8 mouse cellular contexts compared by ENCODE assay signal in the genomic region with DNA sequence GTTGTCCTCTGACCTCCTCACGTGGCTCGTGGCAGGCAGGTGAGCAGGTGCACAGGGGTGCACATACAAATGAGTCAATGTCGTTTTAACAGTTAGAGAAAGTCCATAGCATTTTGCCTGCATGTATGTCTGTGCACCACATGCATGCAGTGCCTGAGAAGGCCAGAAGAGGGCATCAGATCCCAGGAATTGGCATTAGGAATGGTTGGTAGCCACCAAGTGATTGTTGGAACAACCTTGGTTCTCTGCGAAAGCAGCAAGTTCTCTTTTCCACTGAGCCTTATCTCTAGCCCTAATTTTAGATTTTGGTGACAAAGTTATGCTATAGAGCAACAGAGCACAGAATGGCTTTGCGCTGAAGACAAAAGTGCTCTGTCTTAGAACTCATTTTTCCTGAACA. TPM values are rescaled to one million over a fixed set of nuclear protein-coding genes. Genes with fewer than 3 reads are reported as not detected.
DNase-seq lines count a peak whose midpoint lies in the region; ATAC-seq lines count a peak whose summit lies in the region.

No protein-coding gene starts in this region.

- no peaks in the 10 kb centered on the region for H3K9me3 ChIP-seq in intestine, embryonic 14.5 days (ENCODE audit: control insufficient read depth, low read length)
- no peaks in the 10 kb centered on the region for H3K9me3 ChIP-seq in intestine, embryonic 15.5 days

- peak; percentile 85 for DNase-seq in intestine, embryonic 14.5 days (ENCODE audit: low spot score)
- peak; percentile 77 for DNase-seq in NIH3T3 (ENCODE audit: low read depth)
- DNase-seq in embryo, embryonic 11 days, result peak; percentile 66
- DNase-seq in heart, postnatal 14 days, result peak; percentile 76 to 87
- DNase-seq in left cerebral cortex, postnatal 4 days, result peak; percentile 77
- DNase-seq in retina, postnatal 1 day, result peak; percentile 63
- peak; percentile 57 for DNase-seq in urinary bladder, postnatal 25 days (ENCODE audit: low spot score)

- H3K4me3 ChIP-seq in intestine, embryonic 14.5 days (ENCODE audit: low read depth, low read length), result no peak overlapping the region
- H3K4me3 ChIP-seq in intestine, embryonic 15.5 days (replicated peaks), result no peak overlapping the region

- 71% methylated on average over 5 of the region's 5 CpGs for WGBS in intestine, embryonic 14.5 days
- WGBS in intestine, embryonic 15.5 days, result 76% methylated on average over 5 of the region's 5 CpGs

- H3K36me3 ChIP-seq in intestine, embryonic 14.5 days (ENCODE audit: control insufficient read depth, insufficient read depth, low read length), result peaks cover 57% of the 10 kb centered on the region
- H3K36me3 ChIP-seq in intestine, embryonic 15.5 days, result peaks cover 14% of the 10 kb centered on the region; the same call in 1 of the 2 replicates

- no peak overlapping the region for H3K4me2 ChIP-seq in intestine, embryonic 14.5 days (ENCODE audit: low read length)
- no peak overlapping the region for H3K4me2 ChIP-seq in intestine, embryonic 15.5 days (replicated peaks)

- H3K27ac ChIP-seq in intestine, embryonic 14.5 days (ENCODE audit: low read depth), result no peak overlapping the region
- H3K27ac ChIP-seq in intestine, embryonic 15.5 days, result no peak overlapping the region

- no peak overlapping the region for H3K9ac ChIP-seq in intestine, embryonic 14.5 days (ENCODE audit: low read length)
- no peak overlapping the region for H3K9ac ChIP-seq in intestine, embryonic 15.5 days

- no peak for ATAC-seq in intestine, embryonic 14.5 days (replicated peaks; ENCODE audit: low FRiP score, low TSS enrichment, low read depth)
- no peak for ATAC-seq in intestine, embryonic 15.5 days

- no peaks in the 10 kb centered on the region for H3K27me3 ChIP-seq in intestine, embryonic 14.5 days (replicated peaks; ENCODE audit: control insufficient read depth, insufficient read depth, low read length)
- no peaks in the 10 kb centered on the region for H3K27me3 ChIP-seq in intestine, embryonic 15.5 days (replicated peaks)

- intact Hi-C loops in heart, postnatal 14 days (cut with DNase I), result loop anchor here (5.0 kb wide), 1 partner anchor 188 kb away; no protein-coding TSS in a partner anchor
- intact Hi-C loops in left cerebral cortex, postnatal 4 days (cut with DNase I), result loop anchor here (5.0 kb wide), 1 partner anchor 188 kb away; no protein-coding TSS in a partner anchor

- H3K4me1 ChIP-seq in intestine, embryonic 14.5 days (replicated peaks; ENCODE audit: control insufficient read depth, insufficient read depth, low read length), result peaks cover 3% of the 10 kb centered on the region
- H3K4me1 ChIP-seq in intestine, embryonic 15.5 days (replicated peaks), result 0 out of 2 replicates have a peak, but pooled peaks cover 4% of the 10 kb centered on the region

RNA-seq across cellular contexts. Expression of a gene that starts 16.7 kb away (rescaled TPM):
- 9.1 and 10.9 TPM in 2 replicates for polyA plus RNA-seq in intestine, embryonic 14.5 days (2014; fragmentation: Nextera tagmentation; extraction: Ambion mirVana)
- polyA plus RNA-seq in intestine, embryonic 15.5 days (2015; fragmentation: Nextera tagmentation; extraction: Ambion mirVana), result 8.3 and 9.1 TPM in 2 replicates
- total RNA-seq in heart, postnatal 14 days (2021), result 1 to 10 TPM; 8.8 to 9.5 TPM
- total RNA-seq in left cerebral cortex, postnatal 4 days (2021), result 1 to 10 TPM; 7.1 to 8.0 TPM
